Mouse (Mus musculus) testis, adult 2 months (tissue): ENCODE data around the gene Vsig2. TPM values are rescaled to one million over a fixed set of nuclear protein-coding genes. Genes with fewer than 3 reads are reported as not detected.

Experiments
- H3K27ac ChIP-seq: fragments of 200-500 bp; 2 replicates; pipeline ENCODE4 v1.5.1; 2012; ENCODE audit warnings: low read depth, low read length; ENCODE audit not compliant: control insufficient read depth, insufficient read depth
- H3K27me3 ChIP-seq: fragments of 200-500 bp; 2 replicates; pipeline ENCODE4 v1.6.1; 2012; ENCODE audit warnings: mild to moderate bottlenecking, low read length, moderate library complexity; ENCODE audit not compliant: control insufficient read depth, insufficient read depth
- H3K36me3 ChIP-seq: fragments of 200-500 bp; 2 replicates; pipeline ENCODE4 v1.6.1; 2012; ENCODE audit warnings: mild to moderate bottlenecking, low read length; ENCODE audit not compliant: control insufficient read depth, insufficient read depth
- H3K4me1 ChIP-seq: fragments of 200-500 bp; 2 replicates; pipeline ENCODE4 v1.6.1; 2012; ENCODE audit warnings: low read length; ENCODE audit not compliant: control insufficient read depth, insufficient read depth
- H3K4me3 ChIP-seq: fragments of 200-500 bp; 2 replicates; pipeline ENCODE4 v1.5.1; 2012; ENCODE audit warnings: low read depth, mild to moderate bottlenecking, low read length, moderate library complexity, mixed read lengths; ENCODE audit not compliant: control insufficient read depth
- CTCF ChIP-seq: fragments of 200-500 bp; IDR thresholded peaks from 2 replicates; pipeline ENCODE4 v1.5.1; 2012; ENCODE audit warnings: low read depth, mild to moderate bottlenecking, inconsistent platforms, low read length, moderate library complexity; ENCODE audit not compliant: control insufficient read depth, insufficient read depth, insufficient replicate concordance
- POLR2A ChIP-seq: fragments of 200-500 bp; IDR thresholded peaks from 2 replicates; pipeline ENCODE4 v1.6.1; 2012; ENCODE audit warnings: low read depth, mild to moderate bottlenecking, inconsistent platforms, low read length, moderate library complexity; ENCODE audit not compliant: control insufficient read depth
- polyA plus RNA-seq: library from polyadenylated mRNA; depleted of rRNA; stranded (reverse); fragments of >200 nt; gene quantifications from 2 replicates; pipeline ENCODE4 v1.2.3, GENCODE M21; 2012

The Vsig2 gene
- polyA plus RNA-seq, 1 experiment, result 0.89 TPM

GRCm38 (mm10) chr9:37554838-37555748, 16.0 kb downstream of the Vsig2 start, which contains the start of gene Siae:
Siae (plus strand) TSS chr9:37555698.
- Histone ChIP-seq H3K4me1 (peaks cover 4% of the 10 kb centered on the region; the same call in 1 of the 2 replicates), H3K4me3 (no peak within 1 kb of the TSS), H3K27ac (no peak within 1 kb of the TSS), H3K36me3 (no peaks in the 10 kb centered on the region), H3K27me3 (no peaks in the 10 kb centered on the region)
- TF ChIP-seq POLR2A (no peak), CTCF (no peak)

- TF ChIP-seq CTCF (no peak), POLR2A (no peak)
Measured at GRCm38 (mm10) chr9:37556366-37556765, 17.3 kb downstream of the Vsig2 start.

DNA sequence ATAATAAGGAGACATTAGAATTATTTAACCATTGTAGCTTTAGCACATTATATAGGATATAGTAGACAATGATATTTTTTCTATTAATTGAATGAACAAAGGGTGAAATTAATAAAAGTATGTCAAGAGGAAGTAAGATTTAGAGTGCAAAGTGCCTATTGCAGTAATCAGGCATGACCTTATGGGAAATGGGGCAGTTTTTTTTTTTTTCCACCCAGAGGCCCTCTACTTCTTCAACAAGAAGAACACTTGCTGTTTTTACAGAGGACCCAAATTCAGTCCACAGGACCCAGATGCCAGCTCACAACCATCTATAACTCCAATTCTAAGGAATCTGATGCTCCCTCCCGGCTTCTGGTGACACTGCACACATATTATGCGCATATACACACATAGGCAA, 21.6 kb downstream of the Vsig2 start:
- no peak for TF ChIP-seq CTCF
- no peak for TF ChIP-seq POLR2A
- Histone ChIP-seq H3K36me3 (no peaks in the 10 kb centered on the region), H3K4me1 (no peaks in the 10 kb centered on the region), H3K4me3 (no peak overlapping the region), H3K27me3 (no peaks in the 10 kb centered on the region), H3K27ac (no peak overlapping the region)

More at GRCm38 (mm10) chr9:37556366-37556765, 17.3 kb downstream of the Vsig2 start:
- Histone ChIP-seq H3K27ac (no peak overlapping the region), H3K36me3 (no peaks in the 10 kb centered on the region), H3K27me3 (no peaks in the 10 kb centered on the region), H3K4me3 (no peak overlapping the region), H3K4me1 (peaks cover 4% of the 10 kb centered on the region; the same call in 1 of the 2 replicates)

GRCm38 (mm10) chr9:37563805-37564204, 24.8 kb downstream of the Vsig2 start:
- peaks cover 2% of the 10 kb centered on the region; the same call in 1 of the 2 replicates for H3K4me1 ChIP-seq
- H3K36me3 ChIP-seq, result no peaks in the 10 kb centered on the region
- TF ChIP-seq CTCF (no peak), POLR2A (no peak)
- H3K4me3 ChIP-seq, result no peak overlapping the region
- H3K27me3 ChIP-seq, result no peaks in the 10 kb centered on the region
- no peak overlapping the region for H3K27ac ChIP-seq

GRCm38 (mm10) chr9:37567019-37567418, 28.0 kb downstream of the Vsig2 start:
- peaks cover 2% of the 10 kb centered on the region; the same call in 1 of the 2 replicates for H3K4me1 ChIP-seq

DNA sequence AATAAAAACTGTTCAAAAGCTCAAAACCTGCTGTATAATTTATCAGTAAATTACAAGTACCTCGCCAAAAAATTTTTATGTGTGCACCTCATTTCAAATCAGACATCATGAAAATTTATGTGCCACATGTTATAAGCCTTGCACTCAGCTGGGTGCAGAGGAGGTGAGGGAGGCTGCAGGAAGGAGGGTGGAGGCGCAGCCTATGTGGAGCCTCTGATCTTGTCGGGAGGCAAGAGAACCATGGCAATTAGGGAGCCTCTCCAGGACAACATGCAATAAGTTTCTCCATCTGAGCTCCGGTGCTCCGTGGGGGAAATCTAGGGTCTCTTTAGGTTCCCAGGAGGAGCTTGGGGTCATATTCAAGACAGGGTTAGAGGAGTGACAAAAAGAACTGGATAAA, 28.4 kb downstream of the Vsig2 start:
- no peaks in the 10 kb centered on the region for H3K36me3 ChIP-seq
- no peak overlapping the region for H3K27ac ChIP-seq
- no peak for TF ChIP-seq POLR2A
- no peak for TF ChIP-seq CTCF
- H3K4me1 ChIP-seq, result peaks cover 2% of the 10 kb centered on the region; the same call in 1 of the 2 replicates
- no peak overlapping the region for H3K4me3 ChIP-seq
- no peaks in the 10 kb centered on the region for H3K27me3 ChIP-seq

More at GRCm38 (mm10) chr9:37567019-37567418, 28.0 kb downstream of the Vsig2 start:
- Histone ChIP-seq H3K27me3 (no peaks in the 10 kb centered on the region), H3K27ac (no peak overlapping the region), H3K4me3 (no peak overlapping the region), H3K36me3 (no peaks in the 10 kb centered on the region)
- TF ChIP-seq CTCF, result no peak
- TF ChIP-seq POLR2A, result no peak

DNA sequence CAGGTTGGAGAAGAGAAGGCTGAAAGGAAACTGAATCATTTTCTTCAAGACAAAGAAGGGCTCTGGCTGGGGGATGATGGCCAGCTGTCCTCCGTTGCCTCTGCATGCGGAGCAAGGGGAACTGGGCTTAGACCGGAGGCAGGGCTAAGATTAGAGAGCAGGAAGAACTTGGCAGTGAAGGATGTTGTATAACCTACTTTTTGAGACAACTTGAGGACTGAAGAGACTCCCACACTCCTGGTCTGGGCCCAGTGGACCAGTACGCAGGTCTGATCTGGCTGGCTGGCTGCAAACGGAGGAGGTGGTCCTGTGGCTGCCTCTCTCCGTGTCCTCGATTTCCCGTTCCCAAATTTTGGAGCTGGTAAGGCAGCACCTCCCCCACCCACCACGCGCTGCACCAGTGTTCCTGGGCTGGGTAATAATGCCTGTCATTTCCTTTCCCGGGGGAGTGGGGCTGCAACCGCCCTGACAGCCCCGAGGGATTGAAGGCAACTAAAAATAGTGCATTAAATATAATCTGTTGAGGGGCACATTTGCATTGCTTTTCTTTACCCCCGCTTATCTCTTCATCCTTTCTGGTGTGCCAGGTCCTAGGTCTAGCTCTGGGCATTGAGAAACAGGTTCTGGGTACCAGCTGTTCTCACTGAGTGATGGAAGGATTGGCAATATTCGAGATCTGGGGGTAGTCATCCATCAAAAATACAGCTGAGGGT, 29.0 kb downstream of the Vsig2 start:
- no peak overlapping the region for H3K4me3 ChIP-seq
- peaks cover 2% of the 10 kb centered on the region; the same call in 1 of the 2 replicates for H3K4me1 ChIP-seq
- no peak for TF ChIP-seq CTCF
- TF ChIP-seq POLR2A, result no peak
- no peaks in the 10 kb centered on the region for H3K36me3 ChIP-seq
- no peaks in the 10 kb centered on the region for H3K27me3 ChIP-seq
- H3K27ac ChIP-seq, result no peak overlapping the region
